Mouse (Mus musculus): ENCODE data around the gene Tgfbr2. TPM values are rescaled to one million over a fixed set of nuclear protein-coding genes. Genes with fewer than 3 reads are reported as not detected.

Gene Tgfbr2
- 8.3 and 8.4 TPM in 2 replicates for polyA plus RNA-seq (2016; fragmentation: Nextera tagmentation; extraction: Ambion mirVana)

- under 1% methylated on average over 90 of the region's 90 CpGs for WGBS
These were observed at the start of gene Tgfbr2 for GRCm38 (mm10) chr9:116174481-116175461. Gene Tgfbr2 (minus strand): TSS chr9:116175360.

GRCm38 (mm10) chr9:116223368-116223767 lies 48.2 kb upstream of the Tgfbr2 start:
- no peaks in the 10 kb centered on the region for H3K27me3 ChIP-seq (ENCODE audit: insufficient read depth, poor library complexity, severe bottlenecking)
- H3K27ac ChIP-seq = no peak overlapping the region
- 91% methylated on average over 6 of the region's 6 CpGs for WGBS
- H3K9me3 ChIP-seq = no peaks in the 10 kb centered on the region
- DNase-seq (ENCODE audit: low spot score) = no peak
- H3K4me1 ChIP-seq (replicated peaks) = peaks cover 21% of the 10 kb centered on the region
- H3K36me3 ChIP-seq = no peaks in the 10 kb centered on the region
- H3K4me3 ChIP-seq = no peak overlapping the region

More at GRCm38 (mm10) chr9:116174481-116175461, at the start of gene Tgfbr2:
- DNase-seq (ENCODE audit: low spot score) = peak; percentile 80
- peaks cover 35% of the 10 kb centered on the region for H3K27me3 ChIP-seq (ENCODE audit: insufficient read depth, poor library complexity, severe bottlenecking)
- no peaks in the 10 kb centered on the region for H3K9me3 ChIP-seq
- H3K4me3 ChIP-seq = peak within 1 kb of the TSS; percentile 80
- no peaks in the 10 kb centered on the region for H3K36me3 ChIP-seq
- peak within 1 kb of the TSS; percentile 92 for H3K27ac ChIP-seq
- H3K4me1 ChIP-seq (replicated peaks) = peaks cover 33% of the 10 kb centered on the region

- no peaks in the 10 kb centered on the region for H3K9me3 ChIP-seq
- H3K4me3 ChIP-seq = no peak overlapping the region
- no peak overlapping the region for H3K27ac ChIP-seq
- H3K27me3 ChIP-seq (ENCODE audit: insufficient read depth, poor library complexity, severe bottlenecking) = no peaks in the 10 kb centered on the region
- no peak for DNase-seq (ENCODE audit: low spot score)
- H3K4me1 ChIP-seq (replicated peaks) = peaks cover 14% of the 10 kb centered on the region
- no peaks in the 10 kb centered on the region for H3K36me3 ChIP-seq
- 92% methylated on average over 5 of the region's 5 CpGs for WGBS
These were observed 47.5 kb upstream of the Tgfbr2 start for GRCm38 (mm10) chr9:116222643-116223042.

DNA sequence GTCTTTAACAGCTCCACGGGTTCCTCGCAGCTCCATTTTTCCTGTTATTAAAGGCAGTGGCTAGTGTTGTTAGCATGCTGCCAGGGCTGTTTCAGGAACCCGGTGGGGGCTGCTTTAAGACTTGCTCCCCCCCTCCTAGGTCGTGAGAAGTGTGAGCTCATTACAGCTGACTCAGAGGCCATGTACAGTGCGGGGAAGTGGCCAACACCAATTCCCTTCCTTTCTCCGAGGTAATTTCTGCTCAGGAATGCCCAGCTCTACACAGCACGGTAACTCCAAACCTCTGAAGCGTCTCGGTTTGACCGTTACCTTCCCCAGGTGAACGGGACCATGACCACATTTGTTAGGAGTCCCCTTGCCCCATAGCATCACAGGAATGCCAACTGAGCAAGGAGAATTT lies 46.8 kb upstream of the Tgfbr2 start:
- Histone ChIP-seq H3K4me3 (no peak overlapping the region), H3K27ac (no peak overlapping the region), H3K4me1 (replicated peaks) (peaks cover 11% of the 10 kb centered on the region), H3K36me3 (no peaks in the 10 kb centered on the region), H3K27me3 (ENCODE audit: insufficient read depth, poor library complexity, severe bottlenecking) (no peaks in the 10 kb centered on the region), H3K9me3 (no peaks in the 10 kb centered on the region)
- WGBS = 87% methylated on average over 11 of the region's 11 CpGs
- DNase-seq (ENCODE audit: low spot score) = no peak

DNA sequence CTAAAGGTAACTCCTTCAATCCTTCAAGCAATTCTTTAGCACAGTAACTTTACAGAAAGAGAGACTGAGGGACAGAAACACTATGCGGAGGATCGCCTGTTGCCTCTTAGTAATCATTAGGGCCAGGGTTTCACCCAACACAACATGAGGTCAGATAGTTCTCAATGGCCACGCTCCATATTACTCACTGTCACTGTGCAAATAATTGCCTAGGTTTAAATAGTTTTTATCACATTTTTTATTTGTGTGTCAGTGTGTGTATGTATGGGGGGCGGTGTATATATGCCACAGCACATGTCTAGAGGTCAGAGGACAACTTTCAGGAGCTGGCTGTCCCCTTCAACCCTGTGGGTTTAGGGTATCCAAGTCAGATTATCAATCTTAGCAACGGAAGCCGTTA lies 46.4 kb upstream of the Tgfbr2 start:
- 90% methylated on average over 6 of the region's 6 CpGs for WGBS
- Histone ChIP-seq H3K4me1 (replicated peaks) (peaks cover 11% of the 10 kb centered on the region), H3K9me3 (no peaks in the 10 kb centered on the region), H3K27ac (no peak overlapping the region), H3K27me3 (ENCODE audit: insufficient read depth, poor library complexity, severe bottlenecking) (no peaks in the 10 kb centered on the region), H3K36me3 (no peaks in the 10 kb centered on the region), H3K4me3 (no peak overlapping the region)
- no peak for DNase-seq (ENCODE audit: low spot score)

- no peak overlapping the region for H3K27ac ChIP-seq
- peaks cover 11% of the 10 kb centered on the region for H3K4me1 ChIP-seq (replicated peaks)
- no peak overlapping the region for H3K4me3 ChIP-seq
- H3K27me3 ChIP-seq (ENCODE audit: insufficient read depth, poor library complexity, severe bottlenecking) = no peaks in the 10 kb centered on the region
- no peak for DNase-seq (ENCODE audit: low spot score)
- no peaks in the 10 kb centered on the region for H3K36me3 ChIP-seq
- WGBS = 95% methylated on average over 6 of the region's 6 CpGs
- no peaks in the 10 kb centered on the region for H3K9me3 ChIP-seq
These were observed 45.5 kb upstream of the Tgfbr2 start for GRCm38 (mm10) chr9:116220616-116221015.

GRCm38 (mm10) chr9:116220159-116220515 lies 45.0 kb upstream of the Tgfbr2 start:
- Histone ChIP-seq H3K4me1 (replicated peaks) (peaks cover 11% of the 10 kb centered on the region), H3K4me3 (no peak overlapping the region), H3K36me3 (no peaks in the 10 kb centered on the region), H3K27me3 (ENCODE audit: insufficient read depth, poor library complexity, severe bottlenecking) (no peaks in the 10 kb centered on the region), H3K9me3 (no peaks in the 10 kb centered on the region), H3K27ac (no peak overlapping the region)
- no peak for DNase-seq (ENCODE audit: low spot score)
- 91% methylated on average over 4 of the region's 4 CpGs for WGBS

DNA sequence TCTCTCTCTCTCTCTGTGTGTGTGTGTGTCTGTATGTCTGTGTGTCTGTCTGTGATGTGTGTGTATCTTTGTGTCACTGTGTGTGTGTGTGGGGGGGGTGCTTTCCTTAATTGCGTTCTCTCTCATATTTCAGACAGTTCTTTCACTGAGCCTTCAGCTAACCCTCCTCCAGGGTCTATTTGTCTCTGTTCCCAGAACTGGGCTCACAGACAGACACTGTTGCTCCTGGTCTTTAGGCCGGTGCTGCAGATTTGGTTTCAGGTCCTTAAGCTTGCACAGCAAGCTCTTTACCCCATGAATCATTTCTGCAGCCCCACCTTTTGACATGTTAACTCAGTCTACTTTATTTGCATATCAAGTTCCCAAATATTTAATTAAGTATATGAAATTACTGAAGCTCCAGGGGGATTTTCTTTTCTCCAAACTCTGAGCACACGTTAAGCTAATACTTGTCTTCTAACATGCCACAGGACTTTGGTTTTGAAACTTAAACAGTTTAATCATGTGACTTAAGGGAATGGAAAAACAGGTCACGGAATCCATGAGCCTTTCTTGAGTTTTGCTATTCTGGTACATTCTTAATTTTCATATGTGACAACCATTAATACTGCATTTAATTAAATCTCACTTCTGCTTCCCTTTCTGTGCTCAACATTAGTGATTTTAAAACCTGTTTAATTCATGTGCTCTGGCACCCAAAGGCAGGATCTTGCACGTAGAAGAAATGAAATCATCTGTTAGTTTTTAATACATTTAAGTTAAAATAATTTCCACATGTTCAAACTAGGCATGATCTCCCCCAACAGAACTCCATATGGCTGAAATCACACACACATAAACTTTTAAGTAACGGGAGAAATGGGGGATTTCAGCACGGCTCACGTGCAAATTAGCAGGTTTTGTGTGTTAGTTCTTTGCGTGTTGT lies 44.3 kb upstream of the Tgfbr2 start:
- Histone ChIP-seq H3K27me3 (ENCODE audit: insufficient read depth, poor library complexity, severe bottlenecking) (no peaks in the 10 kb centered on the region), H3K27ac (peak overlapping the region; percentile 59)

GRCm38 (mm10) chr9:116218780-116219179 lies 43.6 kb upstream of the Tgfbr2 start:
- H3K27me3 ChIP-seq (ENCODE audit: insufficient read depth, poor library complexity, severe bottlenecking) = no peaks in the 10 kb centered on the region
- H3K36me3 ChIP-seq = no peaks in the 10 kb centered on the region
- H3K4me3 ChIP-seq = no peak overlapping the region
- peaks cover 20% of the 10 kb centered on the region for H3K4me1 ChIP-seq (replicated peaks)
- peak overlapping the region; percentile 4; the same call in 1 of the 2 replicates for H3K27ac ChIP-seq
- DNase-seq (ENCODE audit: low spot score) = peak; percentile 24
- H3K9me3 ChIP-seq = no peaks in the 10 kb centered on the region
- 46% methylated on average over 4 of the region's 4 CpGs for WGBS

More for the DNA sequence above, 44.3 kb upstream of the Tgfbr2 start:
- H3K4me3 ChIP-seq = no peak overlapping the region
- H3K36me3 ChIP-seq = no peaks in the 10 kb centered on the region
- H3K9me3 ChIP-seq = no peaks in the 10 kb centered on the region
- WGBS = 83% methylated on average over 9 of the region's 9 CpGs
- DNase-seq (ENCODE audit: low spot score) = no peak
- peaks cover 13% of the 10 kb centered on the region for H3K4me1 ChIP-seq (replicated peaks)

DNA sequence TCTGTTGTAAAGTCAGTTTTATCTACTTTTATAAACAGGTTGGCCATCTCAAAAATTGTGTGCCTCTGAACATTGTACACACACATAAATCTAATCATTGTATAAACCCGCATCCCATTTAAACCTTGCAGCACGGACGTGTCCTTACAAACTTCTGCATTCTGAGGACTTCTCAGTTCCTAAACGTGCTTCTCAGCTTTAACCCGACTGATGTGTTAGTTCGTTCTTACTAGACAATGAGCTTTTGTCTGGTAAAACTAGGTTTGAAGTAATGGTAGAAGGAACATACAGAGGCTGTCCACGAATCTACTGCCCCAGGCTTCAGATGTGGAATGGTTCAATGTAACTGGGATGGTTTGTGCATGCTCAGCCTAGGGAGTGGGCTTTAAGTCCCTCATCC lies 41.9 kb upstream of the Tgfbr2 start:
- Histone ChIP-seq H3K27ac (no peak overlapping the region), H3K27me3 (ENCODE audit: insufficient read depth, poor library complexity, severe bottlenecking) (no peaks in the 10 kb centered on the region), H3K9me3 (no peaks in the 10 kb centered on the region), H3K4me3 (no peak overlapping the region), H3K4me1 (replicated peaks) (peaks cover 36% of the 10 kb centered on the region), H3K36me3 (no peaks in the 10 kb centered on the region)
- WGBS = 87% methylated on average over 7 of the region's 7 CpGs
- no peak for DNase-seq (ENCODE audit: low spot score)

- H3K4me3 ChIP-seq = no peak overlapping the region
- 89% methylated on average over 10 of the region's 10 CpGs for WGBS
- H3K4me1 ChIP-seq (replicated peaks) = peaks cover 36% of the 10 kb centered on the region
- DNase-seq (ENCODE audit: low spot score) = no peak
- H3K27me3 ChIP-seq (ENCODE audit: insufficient read depth, poor library complexity, severe bottlenecking) = no peaks in the 10 kb centered on the region
- H3K27ac ChIP-seq = no peak overlapping the region
- no peaks in the 10 kb centered on the region for H3K9me3 ChIP-seq
- H3K36me3 ChIP-seq = no peaks in the 10 kb centered on the region
These were observed 41.5 kb upstream of the Tgfbr2 start for GRCm38 (mm10) chr9:116216677-116217076.

DNA sequence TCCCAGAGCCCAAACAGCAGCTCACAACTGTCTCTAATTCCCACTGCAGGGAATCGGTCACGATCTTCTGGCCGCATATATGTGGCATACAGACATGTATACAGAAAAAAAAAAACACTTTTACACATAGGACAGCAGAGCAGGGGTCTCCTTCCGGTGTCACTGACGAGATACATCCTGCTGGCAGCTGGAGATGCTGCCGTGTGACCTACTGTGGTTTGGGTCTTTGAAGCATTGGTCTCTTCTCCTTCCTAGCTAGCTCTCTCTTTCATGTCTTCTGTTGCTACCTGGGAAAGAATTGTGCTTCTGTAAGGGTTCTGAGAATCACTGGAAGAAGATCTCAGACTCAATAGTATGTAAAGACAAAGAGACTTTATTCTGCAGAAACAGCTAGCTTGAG lies 39.1 kb upstream of the Tgfbr2 start:
- no peaks in the 10 kb centered on the region for H3K36me3 ChIP-seq
- whole genome bisulfite sequencing = 79% methylated on average over 6 of the region's 6 CpGs
- peaks cover 5% of the 10 kb centered on the region; the same call in 1 of the 2 replicates for H3K9me3 ChIP-seq
- no peak overlapping the region for H3K4me3 ChIP-seq
- peak overlapping the region; percentile 64 for H3K27ac ChIP-seq
- DNase-seq (ENCODE audit: low spot score) = no peak
- no peaks in the 10 kb centered on the region for H3K27me3 ChIP-seq (ENCODE audit: insufficient read depth, poor library complexity, severe bottlenecking)
- H3K4me1 ChIP-seq (replicated peaks) = peaks cover 34% of the 10 kb centered on the region
